Mouse (Mus musculus): ENCODE measurements around the gene Vti1a. TPM values are rescaled to one million over a fixed set of nuclear protein-coding genes. Genes with fewer than 3 reads are reported as not detected.

Vti1a gene
- polyA plus RNA-seq, 1 experiment, result 17.6 TPM

DNA sequence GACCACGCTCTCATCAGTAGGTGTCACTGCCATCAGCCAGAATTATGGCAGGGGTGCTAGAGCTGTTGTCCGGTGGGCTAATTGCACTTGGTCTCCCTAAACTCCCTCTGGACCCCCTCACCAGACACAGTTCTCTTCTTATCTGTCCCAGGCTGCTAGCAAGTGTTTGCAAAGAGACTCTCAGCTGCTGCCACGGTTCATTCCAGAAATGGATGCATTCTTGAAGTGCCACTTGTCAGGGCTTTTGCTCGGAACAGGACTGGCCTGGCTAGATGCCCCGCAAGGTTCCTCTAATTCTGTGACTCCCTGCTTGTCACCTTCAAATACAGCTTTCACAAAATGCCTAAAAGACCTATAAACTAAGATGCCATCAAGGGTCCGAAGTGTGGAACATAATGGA lies 280.7 kb downstream of the Vti1a start:
- no peaks in the 10 kb centered on the region for H3K4me1 ChIP-seq (ENCODE audit: control insufficient read depth, insufficient read depth, low read length)
- H3K4me3 ChIP-seq (ENCODE audit: low read depth, low read length), result no peak overlapping the region
- no peak overlapping the region for H3K9ac ChIP-seq (ENCODE audit: low read depth, poor library complexity, severe bottlenecking)
- no peak overlapping the region for H3K27ac ChIP-seq (ENCODE audit: insufficient read depth, low read length)
- no peaks in the 10 kb centered on the region for H3K27me3 ChIP-seq (ENCODE audit: control insufficient read depth, insufficient read depth, low read length, poor library complexity, severe bottlenecking)
- no peaks in the 10 kb centered on the region for H3K36me3 ChIP-seq (ENCODE audit: control insufficient read depth, insufficient read depth, low read length, poor library complexity, severe bottlenecking)
- TF ChIP-seq CTCF (IDR thresholded peaks at IDR 0.05; ENCODE audit: low read depth, low read length) (no peak), POLR2A (IDR thresholded peaks at IDR 0.05; ENCODE audit: insufficient read depth, low read length) (no peak), EP300 (IDR thresholded peaks at IDR 0.05; ENCODE audit: insufficient read depth, low read depth, low read length) (no peak)
- H3K9me3 ChIP-seq (replicated peaks; ENCODE audit: control insufficient read depth, insufficient read depth, low read length, poor library complexity, severe bottlenecking), result no peaks in the 10 kb centered on the region; the same call in 1 of the 2 replicates

DNA sequence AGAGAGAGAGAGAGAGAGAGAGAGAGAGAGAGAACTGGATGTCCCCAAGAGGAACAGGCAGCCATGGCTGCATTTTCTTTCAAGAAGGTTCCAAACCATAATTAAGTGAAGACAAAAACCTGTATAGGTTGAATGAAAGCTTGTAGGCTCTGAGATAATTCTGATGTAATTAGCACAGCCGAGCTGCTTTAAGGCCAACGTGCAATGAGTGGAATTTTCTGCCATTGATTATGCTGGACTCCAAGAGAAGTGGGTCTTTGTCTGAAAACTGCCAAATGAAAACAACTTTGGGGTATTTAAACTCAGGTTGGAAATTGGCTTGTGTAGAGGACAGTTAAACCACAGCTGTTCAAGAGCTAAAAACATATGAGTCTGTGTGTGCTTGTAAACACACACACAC lies 281.2 kb downstream of the Vti1a start:
- H3K27ac ChIP-seq (ENCODE audit: insufficient read depth, low read length), result no peak overlapping the region
- no peak overlapping the region for H3K4me3 ChIP-seq (ENCODE audit: low read depth, low read length)
- H3K27me3 ChIP-seq (ENCODE audit: control insufficient read depth, insufficient read depth, low read length, poor library complexity, severe bottlenecking), result no peaks in the 10 kb centered on the region
- TF ChIP-seq CTCF (IDR thresholded peaks at IDR 0.05; ENCODE audit: low read depth, low read length) (no peak), POLR2A (IDR thresholded peaks at IDR 0.05; ENCODE audit: insufficient read depth, low read length) (no peak), EP300 (IDR thresholded peaks at IDR 0.05; ENCODE audit: insufficient read depth, low read depth, low read length) (no peak)
- H3K4me1 ChIP-seq (ENCODE audit: control insufficient read depth, insufficient read depth, low read length), result no peaks in the 10 kb centered on the region
- no peaks in the 10 kb centered on the region; the same call in 1 of the 2 replicates for H3K9me3 ChIP-seq (replicated peaks; ENCODE audit: control insufficient read depth, insufficient read depth, low read length, poor library complexity, severe bottlenecking)
- no peak overlapping the region for H3K9ac ChIP-seq (ENCODE audit: low read depth, poor library complexity, severe bottlenecking)
- H3K36me3 ChIP-seq (ENCODE audit: control insufficient read depth, insufficient read depth, low read length, poor library complexity, severe bottlenecking), result no peaks in the 10 kb centered on the region

DNA sequence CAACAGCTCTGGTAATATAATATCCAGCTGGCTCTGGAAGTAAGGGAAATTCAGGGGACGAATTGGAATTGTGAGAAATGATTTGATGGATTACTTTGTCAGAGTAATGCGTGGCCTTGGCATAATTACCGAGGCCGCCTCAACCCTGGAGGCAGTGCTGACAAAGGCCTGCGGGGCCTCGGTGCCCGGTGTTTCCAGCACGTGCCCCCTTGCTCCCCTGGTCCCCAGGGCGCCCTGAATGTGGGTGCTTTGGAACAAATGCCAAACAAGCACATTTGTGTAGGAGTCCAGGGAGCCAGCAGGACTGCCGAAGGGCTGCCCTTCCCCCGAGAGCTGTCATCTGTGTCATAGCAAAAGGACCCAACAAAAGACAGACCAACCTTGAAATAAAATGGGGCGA lies 281.9 kb downstream of the Vti1a start:
- Histone ChIP-seq H3K27me3 (ENCODE audit: control insufficient read depth, insufficient read depth, low read length, poor library complexity, severe bottlenecking) (no peaks in the 10 kb centered on the region), H3K27ac (ENCODE audit: insufficient read depth, low read length) (no peak overlapping the region), H3K36me3 (ENCODE audit: control insufficient read depth, insufficient read depth, low read length, poor library complexity, severe bottlenecking) (no peaks in the 10 kb centered on the region), H3K9ac (ENCODE audit: low read depth, poor library complexity, severe bottlenecking) (no peak overlapping the region), H3K9me3 (replicated peaks; ENCODE audit: control insufficient read depth, insufficient read depth, low read length, poor library complexity, severe bottlenecking) (no peaks in the 10 kb centered on the region; the same call in 1 of the 2 replicates), H3K4me3 (ENCODE audit: low read depth, low read length) (no peak overlapping the region), H3K4me1 (ENCODE audit: control insufficient read depth, insufficient read depth, low read length) (no peaks in the 10 kb centered on the region)
- no peak for TF ChIP-seq EP300 (IDR thresholded peaks at IDR 0.05; ENCODE audit: insufficient read depth, low read depth, low read length)

GRCm38 (mm10) chr19:55599124-55599523 lies 283.0 kb downstream of the Vti1a start:
- TF ChIP-seq EP300 (IDR thresholded peaks at IDR 0.05; ENCODE audit: insufficient read depth, low read depth, low read length), result no peak
- TF ChIP-seq CTCF (IDR thresholded peaks at IDR 0.05; ENCODE audit: low read depth, low read length), result no peak
- no peak for TF ChIP-seq POLR2A (IDR thresholded peaks at IDR 0.05; ENCODE audit: insufficient read depth, low read length)
- no peaks in the 10 kb centered on the region for H3K36me3 ChIP-seq (ENCODE audit: control insufficient read depth, insufficient read depth, low read length, poor library complexity, severe bottlenecking)
- H3K4me3 ChIP-seq (ENCODE audit: low read depth, low read length), result no peak overlapping the region
- no peaks in the 10 kb centered on the region for H3K27me3 ChIP-seq (ENCODE audit: control insufficient read depth, insufficient read depth, low read length, poor library complexity, severe bottlenecking)
- no peaks in the 10 kb centered on the region for H3K4me1 ChIP-seq (ENCODE audit: control insufficient read depth, insufficient read depth, low read length)
- no peak overlapping the region for H3K27ac ChIP-seq (ENCODE audit: insufficient read depth, low read length)
- H3K9me3 ChIP-seq (replicated peaks; ENCODE audit: control insufficient read depth, insufficient read depth, low read length, poor library complexity, severe bottlenecking), result no peaks in the 10 kb centered on the region
- no peak overlapping the region for H3K9ac ChIP-seq (ENCODE audit: low read depth, poor library complexity, severe bottlenecking)

- TF ChIP-seq EP300 (IDR thresholded peaks at IDR 0.05; ENCODE audit: insufficient read depth, low read depth, low read length) (no peak), CTCF (IDR thresholded peaks at IDR 0.05; ENCODE audit: low read depth, low read length) (no peak), POLR2A (IDR thresholded peaks at IDR 0.05; ENCODE audit: insufficient read depth, low read length) (no peak)
- Histone ChIP-seq H3K4me1 (ENCODE audit: control insufficient read depth, insufficient read depth, low read length) (peaks cover 4% of the 10 kb centered on the region), H3K4me3 (ENCODE audit: low read depth, low read length) (no peak overlapping the region)
These were observed 291.6 kb downstream of the Vti1a start for GRCm38 (mm10) chr19:55607725-55608124.

DNA sequence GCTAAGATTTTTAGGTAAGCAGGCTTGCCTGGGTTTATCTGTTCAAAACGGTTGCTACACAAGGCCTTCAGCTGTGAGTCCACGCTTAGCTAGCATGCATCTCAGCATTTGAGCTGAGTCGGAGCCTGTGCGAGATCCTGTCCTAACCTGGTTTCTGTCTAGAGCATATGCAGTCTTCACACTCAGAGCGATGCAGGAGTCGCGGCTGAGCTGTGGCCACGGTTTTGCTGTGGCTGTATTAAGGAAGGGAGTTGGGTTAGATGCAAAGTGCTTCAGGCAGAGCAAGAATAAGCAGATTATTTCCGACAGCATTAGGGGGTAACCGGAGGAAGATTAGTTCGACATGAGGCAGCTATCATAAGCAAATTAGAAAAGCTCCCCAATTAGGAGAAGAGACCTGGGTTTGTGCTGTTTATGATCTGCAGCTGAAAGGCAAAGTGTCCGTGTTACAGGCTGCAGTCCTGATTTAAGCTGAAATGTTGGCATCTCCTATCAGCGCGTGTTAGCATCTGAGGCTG lies 292.8 kb downstream of the Vti1a start:
- H3K9ac ChIP-seq (ENCODE audit: low read depth, poor library complexity, severe bottlenecking), result no peak overlapping the region
- no peaks in the 10 kb centered on the region for H3K27me3 ChIP-seq (ENCODE audit: control insufficient read depth, insufficient read depth, low read length, poor library complexity, severe bottlenecking)
- H3K9me3 ChIP-seq (replicated peaks; ENCODE audit: control insufficient read depth, insufficient read depth, low read length, poor library complexity, severe bottlenecking), result no peaks in the 10 kb centered on the region
- peaks cover 4% of the 10 kb centered on the region for H3K4me1 ChIP-seq (ENCODE audit: control insufficient read depth, insufficient read depth, low read length)
- TF ChIP-seq EP300 (IDR thresholded peaks at IDR 0.05; ENCODE audit: insufficient read depth, low read depth, low read length), result no peak
- TF ChIP-seq POLR2A (IDR thresholded peaks at IDR 0.05; ENCODE audit: insufficient read depth, low read length), result no peak
- no peak for TF ChIP-seq CTCF (IDR thresholded peaks at IDR 0.05; ENCODE audit: low read depth, low read length)
- H3K36me3 ChIP-seq (ENCODE audit: control insufficient read depth, insufficient read depth, low read length, poor library complexity, severe bottlenecking), result no peaks in the 10 kb centered on the region
- no peak overlapping the region for H3K4me3 ChIP-seq (ENCODE audit: low read depth, low read length)
- no peak overlapping the region for H3K27ac ChIP-seq (ENCODE audit: insufficient read depth, low read length)

More at GRCm38 (mm10) chr19:55607725-55608124, 291.6 kb downstream of the Vti1a start:
- H3K36me3 ChIP-seq (ENCODE audit: control insufficient read depth, insufficient read depth, low read length, poor library complexity, severe bottlenecking), result no peaks in the 10 kb centered on the region
- H3K27me3 ChIP-seq (ENCODE audit: control insufficient read depth, insufficient read depth, low read length, poor library complexity, severe bottlenecking), result no peaks in the 10 kb centered on the region
- no peak overlapping the region for H3K27ac ChIP-seq (ENCODE audit: insufficient read depth, low read length)
- H3K9me3 ChIP-seq (replicated peaks; ENCODE audit: control insufficient read depth, insufficient read depth, low read length, poor library complexity, severe bottlenecking), result no peaks in the 10 kb centered on the region
- H3K9ac ChIP-seq (ENCODE audit: low read depth, poor library complexity, severe bottlenecking), result no peak overlapping the region
